Mouse (Mus musculus) layer of hippocampus, adult 11-12 months (tissue): ENCODE results near the gene Ctnna3.
"Not testable (repeated sequence)": the region's sequence is repeated elsewhere in the genome, so short reads cannot be mapped to it uniquely, and the experiment has no call there.

ENCODE experiments used
- DNase-seq: peaks from one replicate; pipeline ENCODE4 v3.0.0; 2022; ENCODE audit warnings: low spot score

Gene Ctnna3

GRCm38 (mm10) chr10:64898739-64899138 is 1468.8 kb downstream of the Ctnna3 start:
- DNase-seq, result no peak

GRCm38 (mm10) chr10:64901726-64902125 is 1471.8 kb downstream of the Ctnna3 start:
- no peak for DNase-seq

GRCm38 (mm10) chr10:64940975-64941374 is 1511.1 kb downstream of the Ctnna3 start:
- DNase-seq, result no peak

- no peak for DNase-seq
Observed at GRCm38 (mm10) chr10:64958391-64958790, 1528.5 kb downstream of the Ctnna3 start.

- no peak for DNase-seq
Observed at GRCm38 (mm10) chr10:64992871-64993270, 1563.0 kb downstream of the Ctnna3 start.

GRCm38 (mm10) chr10:65013525-65013924 is 1583.6 kb downstream of the Ctnna3 start:
- DNase-seq, result no peak

GRCm38 (mm10) chr10:65022667-65023066 is 1592.8 kb downstream of the Ctnna3 start:
- DNase-seq, result no peak

GRCm38 (mm10) chr10:65033516-65033915 is 1603.6 kb downstream of the Ctnna3 start:
- not testable (repeated sequence) for DNase-seq
